Mouse (Mus musculus): ENCODE data around the gene Lrp3.
"Not testable (repeated sequence)": the region's sequence is repeated elsewhere in the genome, so short reads cannot be mapped to it uniquely, and the experiment has no call there.

Lrp3 gene

GRCm38 (mm10) chr7:35215225-35215624 is at the start of gene Lrp3:
Gene Lrp3 (minus strand): TSS chr7:35215498.
- DNase-seq (ENCODE audit: low spot score), result peak; percentile 69

GRCm38 (mm10) chr7:35264746-35265145 is 49.4 kb upstream of the Lrp3 start:
- DNase-seq (ENCODE audit: low spot score), result peak; percentile 52

- DNase-seq (ENCODE audit: low spot score), result no peak
These were observed 48.5 kb upstream of the Lrp3 start for GRCm38 (mm10) chr7:35263595-35264489.

GRCm38 (mm10) chr7:35259384-35259783 is 44.1 kb upstream of the Lrp3 start:
- no peak for DNase-seq (ENCODE audit: low spot score)

GRCm38 (mm10) chr7:35258294-35258693 is 43.0 kb upstream of the Lrp3 start:
- no peak for DNase-seq (ENCODE audit: low spot score)

GRCm38 (mm10) chr7:35252041-35252558 is 36.8 kb upstream of the Lrp3 start:
- peak; percentile 20 for DNase-seq (ENCODE audit: low spot score)

GRCm38 (mm10) chr7:35237935-35238334 is 22.6 kb upstream of the Lrp3 start:
- not testable (repeated sequence) for DNase-seq (ENCODE audit: low spot score)

- DNase-seq (ENCODE audit: low spot score), result peak; percentile 57
These were observed 20.0 kb upstream of the Lrp3 start for GRCm38 (mm10) chr7:35235308-35235707.

GRCm38 (mm10) chr7:35234361-35235245 is 19.3 kb upstream of the Lrp3 start:
- DNase-seq (ENCODE audit: low spot score), result peak; percentile 98

GRCm38 (mm10) chr7:35233861-35234260 is 18.6 kb upstream of the Lrp3 start:
- no peak for DNase-seq (ENCODE audit: low spot score)

GRCm38 (mm10) chr7:35232796-35233455 is 17.6 kb upstream of the Lrp3 start:
- no peak for DNase-seq (ENCODE audit: low spot score)

GRCm38 (mm10) chr7:35230333-35230732 is 15.0 kb upstream of the Lrp3 start:
- DNase-seq (ENCODE audit: low spot score), result no peak

GRCm38 (mm10) chr7:35220694-35221365 is 5.5 kb upstream of the Lrp3 start:
- DNase-seq (ENCODE audit: low spot score), result no peak

GRCm38 (mm10) chr7:35215731-35216130 is 433 bp upstream of the Lrp3 start:
- no peak for DNase-seq (ENCODE audit: low spot score)

- DNase-seq (ENCODE audit: low spot score), result no peak
These were observed 666 bp downstream of the Lrp3 start for GRCm38 (mm10) chr7:35214442-35215222.

- DNase-seq (ENCODE audit: low spot score), result no peak
These were observed 3.5 kb downstream of the Lrp3 start for GRCm38 (mm10) chr7:35211791-35212190.

GRCm38 (mm10) chr7:35199755-35200154 is 15.5 kb downstream of the Lrp3 start:
- DNase-seq (ENCODE audit: low spot score), result no peak

GRCm38 (mm10) chr7:35198981-35199754 is 16.1 kb downstream of the Lrp3 start:
- DNase-seq (ENCODE audit: low spot score), result no peak

GRCm38 (mm10) chr7:35197022-35197421 is 18.3 kb downstream of the Lrp3 start:
- no peak for DNase-seq (ENCODE audit: low spot score)

GRCm38 (mm10) chr7:35191276-35191675 is 24.0 kb downstream of the Lrp3 start:
- no peak for DNase-seq (ENCODE audit: low spot score)
